Mouse (Mus musculus): ENCODE measurements around the gene Gm20388.
A peak's percentile ranks its signal among the peaks of the same experiment; 100 is the strongest.

Gm20388 gene

DNA sequence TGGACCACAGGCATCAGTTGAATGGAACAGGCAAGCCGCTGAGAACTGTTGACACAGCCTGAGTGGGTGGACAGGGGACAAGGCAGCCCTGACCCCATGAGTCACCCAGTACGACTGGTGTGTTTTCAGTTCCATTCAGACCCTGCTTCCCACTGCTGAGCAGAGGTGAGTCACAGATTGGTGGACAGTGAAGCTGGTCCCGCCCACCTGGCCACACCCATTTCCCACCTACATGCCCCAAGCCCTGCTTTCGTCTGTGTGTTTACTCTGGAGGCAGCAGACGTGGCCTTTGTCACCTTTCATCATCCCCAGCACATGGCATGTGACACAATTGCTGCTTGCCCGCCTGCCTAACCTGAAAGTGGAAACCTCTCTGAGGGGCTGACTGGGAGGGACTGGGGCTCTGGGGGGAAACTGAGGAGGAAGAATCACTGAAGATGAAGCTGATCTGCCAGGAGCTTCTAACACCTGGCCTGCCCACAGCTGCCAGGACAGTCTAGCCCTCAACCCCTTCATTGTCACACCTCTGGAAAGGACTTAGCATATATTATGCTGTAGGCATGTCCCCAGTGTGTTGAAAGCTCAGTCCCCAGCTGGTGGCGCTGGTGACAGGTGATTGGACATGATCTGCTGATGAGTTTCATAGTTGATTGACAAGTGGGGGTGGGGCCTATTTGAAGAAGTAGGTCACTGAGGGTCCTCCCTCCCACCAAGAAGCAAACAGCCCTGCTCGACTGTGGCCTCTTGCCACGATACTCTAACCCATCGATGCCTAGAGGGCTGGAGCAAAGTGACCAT is 2263.7 kb downstream of the Gm20388 start:
- peak; percentile 75 for DNase-seq (ENCODE audit: extremely low read depth, insufficient read length, low spot score)

GRCm38 (mm10) chr8:122178392-122178890 is 2267.8 kb downstream of the Gm20388 start:
- DNase-seq (ENCODE audit: extremely low read depth, insufficient read length, low spot score): no peak

GRCm38 (mm10) chr8:122179354-122179753 is 2268.7 kb downstream of the Gm20388 start:
- peak; percentile 42 for DNase-seq (ENCODE audit: extremely low read depth, insufficient read length, low spot score)

- no peak for DNase-seq (ENCODE audit: extremely low read depth, insufficient read length, low spot score)
Measured at GRCm38 (mm10) chr8:122180116-122180515, 2269.5 kb downstream of the Gm20388 start.

GRCm38 (mm10) chr8:122181414-122181813 is 2270.8 kb downstream of the Gm20388 start:
- peak; percentile 74 for DNase-seq (ENCODE audit: extremely low read depth, insufficient read length, low spot score)

DNA sequence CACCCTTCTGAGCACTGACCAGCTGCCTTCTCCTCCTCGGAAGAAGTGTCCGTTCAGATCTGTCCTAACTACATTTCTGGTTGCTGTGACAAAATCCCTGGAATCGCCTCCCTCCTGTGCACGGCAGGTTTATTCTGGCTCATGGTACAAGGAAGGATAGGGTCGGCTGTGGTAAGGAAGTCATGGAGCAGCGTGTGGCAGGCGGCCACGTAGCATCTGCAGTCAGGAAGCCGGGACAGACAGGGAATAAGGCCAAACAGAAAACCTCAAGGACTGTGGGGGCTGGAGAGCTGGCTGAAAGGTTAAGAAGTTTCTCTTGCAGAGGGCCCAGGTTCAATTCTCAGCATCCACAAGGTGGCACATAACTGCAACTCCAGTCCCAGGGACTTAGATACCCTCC is 2271.3 kb downstream of the Gm20388 start:
- peak; percentile 76 for DNase-seq (ENCODE audit: extremely low read depth, insufficient read length, low spot score)

GRCm38 (mm10) chr8:122186363-122186974 is 2275.8 kb downstream of the Gm20388 start:
- DNase-seq (ENCODE audit: extremely low read depth, insufficient read length, low spot score): peak; percentile 95

- peak; percentile 73 for DNase-seq (ENCODE audit: extremely low read depth, insufficient read length, low spot score)
Measured at GRCm38 (mm10) chr8:122187271-122187670, 2276.6 kb downstream of the Gm20388 start.

DNA sequence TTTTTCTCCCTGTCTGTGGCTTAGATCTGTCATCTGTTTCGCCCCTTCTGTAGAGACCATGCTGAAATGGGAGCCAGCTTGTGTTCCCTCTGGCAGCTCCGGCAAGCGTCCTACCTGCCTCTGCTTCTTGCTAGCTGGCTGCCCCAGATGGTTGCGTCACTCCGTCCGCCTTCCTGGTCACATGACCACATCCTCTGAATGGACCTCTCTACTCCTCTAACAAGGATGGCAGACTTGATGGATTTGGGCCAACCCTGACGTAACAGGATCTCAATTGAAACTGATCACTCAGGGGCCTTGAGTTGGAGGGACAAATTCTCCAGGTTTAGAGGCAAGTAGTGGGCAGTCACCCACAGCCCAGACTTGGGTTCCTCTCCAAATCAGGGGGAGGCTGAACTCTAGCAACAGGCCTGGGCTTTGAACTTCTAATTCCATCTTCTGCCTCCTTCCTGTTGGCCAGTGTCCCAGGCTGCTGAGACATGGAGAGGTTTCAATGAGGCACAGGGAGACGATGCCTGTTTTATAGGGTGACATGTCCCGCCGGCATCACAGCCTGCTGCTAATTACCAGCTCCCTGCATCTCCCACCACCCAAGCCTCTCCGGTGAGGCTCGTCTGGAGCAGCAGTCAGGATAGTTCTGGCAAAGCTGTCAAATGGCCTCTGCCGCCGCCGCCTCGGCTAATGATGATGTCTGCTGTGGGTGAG is 2279.9 kb downstream of the Gm20388 start:
- no peak for DNase-seq (ENCODE audit: extremely low read depth, insufficient read length, low spot score)

DNA sequence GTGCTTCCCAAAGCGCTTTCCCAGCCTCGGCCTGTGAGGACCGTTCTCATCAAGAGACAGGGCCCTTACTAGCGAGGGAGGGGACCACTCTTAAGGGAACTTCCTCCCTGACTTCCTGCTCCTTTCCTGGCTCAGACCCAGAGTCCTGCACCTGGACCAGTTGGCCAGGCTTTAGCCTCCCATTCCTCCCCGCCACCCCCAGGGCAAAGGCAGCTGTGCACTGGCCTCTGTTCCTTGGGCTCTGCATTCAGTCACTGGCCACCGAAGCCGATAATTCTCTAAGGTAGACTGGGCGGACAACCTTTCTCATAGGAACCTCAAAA is 2280.4 kb downstream of the Gm20388 start:
- no peak for DNase-seq (ENCODE audit: extremely low read depth, insufficient read length, low spot score)

DNA sequence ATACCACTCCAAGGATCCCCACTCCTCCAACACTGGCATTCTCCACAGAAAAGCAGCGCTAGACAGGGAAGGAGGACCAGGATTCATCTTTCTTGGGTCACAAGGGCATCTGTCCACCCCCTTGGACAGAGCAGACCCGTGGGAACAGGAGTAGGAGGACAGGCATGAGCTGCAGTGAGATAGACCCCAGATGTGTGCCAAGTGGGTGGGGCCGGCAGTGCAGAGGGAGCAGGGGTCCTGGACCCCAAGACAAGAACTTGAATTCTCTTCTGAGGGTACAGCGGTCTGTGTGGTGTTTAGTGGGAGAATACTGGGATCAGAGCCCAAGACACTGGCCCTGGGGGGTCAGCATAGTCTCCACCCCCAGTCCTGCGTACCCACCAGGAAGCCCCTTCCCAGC is 2282.1 kb downstream of the Gm20388 start:
- no peak for DNase-seq (ENCODE audit: extremely low read depth, insufficient read length, low spot score)

GRCm38 (mm10) chr8:122193521-122193920 is 2282.9 kb downstream of the Gm20388 start:
- no peak for DNase-seq (ENCODE audit: extremely low read depth, insufficient read length, low spot score)

DNA sequence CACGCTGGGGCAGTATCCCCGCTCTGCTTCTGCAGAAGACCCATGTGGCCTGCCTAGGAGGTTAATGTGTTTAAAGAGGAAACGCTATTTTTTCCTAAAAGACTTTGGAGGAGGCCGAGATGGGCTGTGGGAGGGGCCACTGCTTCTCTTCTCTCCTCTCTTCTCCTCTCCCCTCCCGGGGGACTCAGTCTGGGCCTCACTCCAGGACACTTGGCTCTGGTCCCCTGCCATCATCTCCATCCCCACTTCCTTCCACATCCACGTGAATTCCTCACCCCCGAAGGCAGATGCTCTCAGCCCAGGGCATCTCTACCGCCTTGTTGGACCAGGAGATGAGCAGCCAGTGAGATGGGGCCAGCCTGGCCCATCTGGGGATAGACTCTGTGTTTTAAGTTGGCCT is 2283.8 kb downstream of the Gm20388 start:
- DNase-seq (ENCODE audit: extremely low read depth, insufficient read length, low spot score): peak; percentile 55

DNA sequence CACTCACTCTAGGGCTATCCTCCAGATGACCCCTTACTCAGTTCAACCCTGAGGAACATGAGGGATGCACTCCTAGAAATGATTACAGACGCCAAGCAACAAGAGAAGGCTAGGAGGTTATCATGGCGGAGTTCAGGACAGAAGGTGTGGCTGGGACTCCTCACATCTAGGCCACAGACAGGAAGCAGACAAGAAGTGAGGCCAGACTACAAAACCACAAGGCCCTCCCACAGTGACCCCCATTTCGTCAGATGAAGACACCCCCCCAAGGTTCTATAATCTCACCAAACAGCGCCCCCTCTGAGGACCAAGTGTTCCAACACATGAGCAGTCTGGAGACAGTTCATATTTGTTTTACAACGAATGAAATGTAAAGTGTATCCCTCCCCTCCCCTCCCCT is 2286.7 kb downstream of the Gm20388 start:
- no peak for DNase-seq (ENCODE audit: extremely low read depth, insufficient read length, low spot score)

DNA sequence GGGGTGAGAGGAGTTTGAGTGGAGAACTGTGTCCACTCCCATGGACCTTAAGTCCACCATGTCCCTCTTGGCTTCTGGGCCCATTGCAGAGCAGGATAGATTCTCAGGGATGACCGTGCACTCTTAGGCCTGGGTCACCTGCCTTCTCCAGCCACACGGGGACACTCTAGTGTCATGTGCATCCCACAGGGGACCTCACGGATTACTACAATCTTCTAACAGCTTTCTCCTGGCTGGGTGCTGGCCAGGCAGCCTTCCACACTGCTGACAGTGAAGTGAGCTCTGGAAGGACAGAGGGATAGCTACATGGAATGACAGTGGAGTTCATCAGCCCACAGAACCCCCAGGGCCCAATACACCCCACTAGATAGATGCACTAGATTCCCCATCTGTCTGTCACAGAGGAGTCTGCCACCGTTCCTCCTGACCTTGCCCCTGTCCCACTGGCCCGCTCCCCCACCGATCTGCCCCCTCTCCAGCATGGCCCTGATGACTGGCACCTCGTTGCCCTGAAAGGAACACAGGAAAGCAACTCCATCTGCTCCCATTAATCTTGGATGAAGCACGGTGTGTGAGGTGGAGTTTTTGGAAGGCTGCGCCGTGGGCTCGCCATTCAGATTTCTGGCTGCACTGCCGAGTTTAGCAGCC is 2287.9 kb downstream of the Gm20388 start:
- no peak for DNase-seq (ENCODE audit: extremely low read depth, insufficient read length, low spot score)

DNA sequence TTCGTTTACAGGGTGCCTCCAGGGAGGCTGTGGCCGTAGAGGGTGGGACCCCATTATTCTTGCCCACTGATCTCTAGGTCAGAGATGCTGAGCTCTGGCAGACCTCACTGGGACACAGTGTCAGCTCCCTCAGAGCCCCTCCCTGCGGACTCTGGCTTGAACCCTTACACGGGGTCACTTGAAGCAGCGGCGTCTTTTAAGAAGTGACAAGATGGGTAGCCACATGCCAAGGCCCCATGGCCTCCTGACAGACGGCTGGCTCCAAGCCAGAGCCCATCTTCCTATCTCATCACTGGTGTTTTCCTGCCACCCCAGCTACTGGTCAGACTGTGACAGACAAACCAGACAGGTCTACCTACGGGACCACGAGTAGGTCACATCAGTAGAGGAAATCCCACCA is 2288.6 kb downstream of the Gm20388 start:
- DNase-seq (ENCODE audit: extremely low read depth, insufficient read length, low spot score): no peak

- DNase-seq (ENCODE audit: extremely low read depth, insufficient read length, low spot score): no peak
Measured at GRCm38 (mm10) chr8:122199841-122200240, 2289.2 kb downstream of the Gm20388 start.

GRCm38 (mm10) chr8:122211591-122211990 is 2300.9 kb downstream of the Gm20388 start:
- no peak for DNase-seq (ENCODE audit: extremely low read depth, insufficient read length, low spot score)

DNA sequence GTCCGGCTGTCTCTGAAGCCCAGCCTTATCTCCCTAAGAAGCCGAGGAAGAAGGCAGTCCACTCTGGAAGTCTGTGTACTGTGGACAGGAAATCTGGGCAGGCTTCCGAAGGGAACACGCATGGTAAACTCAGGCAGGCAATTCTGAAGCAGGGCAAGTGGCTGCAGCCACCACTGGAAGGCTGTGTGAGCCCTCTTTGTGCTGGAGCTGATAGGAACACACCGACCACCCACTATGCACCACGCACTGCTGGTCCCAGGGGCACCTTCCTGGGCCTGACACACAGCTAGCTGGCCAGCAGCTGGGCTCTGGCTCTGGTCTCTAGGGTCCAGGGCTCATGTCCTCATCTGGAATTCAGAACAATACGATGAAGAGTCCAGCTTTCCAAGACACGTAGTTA is 2305.0 kb downstream of the Gm20388 start:
- DNase-seq (ENCODE audit: extremely low read depth, insufficient read length, low spot score): no peak

DNA sequence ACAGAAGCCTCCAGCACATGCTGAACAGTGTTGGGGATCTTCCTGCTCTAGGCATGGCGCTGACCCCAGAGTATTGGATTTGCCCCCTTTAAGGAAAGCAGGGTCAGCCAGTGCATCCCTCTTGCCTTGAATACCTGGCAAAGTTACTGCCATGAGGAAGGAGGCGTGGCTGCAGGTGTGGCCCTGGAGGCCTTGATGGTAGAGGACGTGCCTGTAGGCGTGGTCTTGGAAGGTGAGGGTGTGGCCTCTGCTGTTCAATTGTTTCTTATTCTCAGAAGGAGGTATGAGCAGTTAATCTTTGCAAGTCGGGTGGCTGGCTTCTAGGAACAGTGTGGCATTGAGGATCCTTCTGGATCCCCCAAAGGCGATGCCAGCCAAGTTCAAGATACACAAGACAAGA is 2305.8 kb downstream of the Gm20388 start:
- no peak for DNase-seq (ENCODE audit: extremely low read depth, insufficient read length, low spot score)

Measured in 3134 (cell line).